Mouse (Mus musculus): ENCODE measurements around the gene Gzmn. TPM values are rescaled to one million over a fixed set of nuclear protein-coding genes. Genes with fewer than 3 reads are reported as not detected.
A peak's percentile ranks its signal among the peaks of the same experiment; 100 is the strongest.
"Not testable (repeated sequence)": the region's sequence is repeated elsewhere in the genome, so short reads cannot be mapped to it uniquely, and the experiment has no call there.

Gene Gzmn
- total and polyA plus RNA-seq, 3 experiments: not detected

- dilution Hi-C loops (cut with MboI; ENCODE audit: extremely low pct_ligation_motif_present, extremely low pct_unique_long_range_greater_than_20kb, low sequenced_read_pairs) (no loop called here), in situ Hi-C loops (cut with MboI; ENCODE audit: low pct_ligation_motif_present, low pct_unique_long_range_greater_than_20kb, low sequenced_read_pairs) (no loop called here)
- H3K4me1 ChIP-seq (ENCODE audit: control insufficient read depth in 1 of 2, insufficient read depth in 2 of 2): no peaks in the 10 kb centered on the region
- no peak overlapping the region for H3K9ac ChIP-seq (ENCODE audit: insufficient read depth, low read depth)
- H3K4me2 ChIP-seq (ENCODE audit: insufficient read depth, low read depth, poor library complexity, severe bottlenecking): no peak overlapping the region
- peaks cover 28% of the 10 kb centered on the region for H3K27me3 ChIP-seq (replicated peaks)
- H3K79me2 ChIP-seq (replicated peaks; ENCODE audit: control insufficient read depth, extremely low read depth, insufficient read depth, poor library complexity, severe bottlenecking): no peaks in the 10 kb centered on the region
- no peaks in the 10 kb centered on the region for H3K9me3 ChIP-seq (replicated peaks; ENCODE audit: low read length)
- DNase-seq (ENCODE audit: extremely low read depth): peak; percentile 18
- H3K36me3 ChIP-seq (replicated peaks in 1 of 2; ENCODE audit: control insufficient read depth in 1 of 2, insufficient read depth in 1 of 2, low read length in 1 of 2): no peaks in the 10 kb centered on the region
- H3K27ac ChIP-seq (ENCODE audit: insufficient read depth, low read depth): no peak overlapping the region
- TF ChIP-seq USF1 (IDR thresholded peaks at IDR 0.05; ENCODE audit: low read depth, low read length): no peak
- TF ChIP-seq NELFE (IDR thresholded peaks at IDR 0.05; ENCODE audit: low read depth, low read length): no peak
- TF ChIP-seq ZKSCAN1 (IDR thresholded peaks at IDR 0.05; ENCODE audit: borderline replicate concordance, low read depth, low read length): no peak
- no peak for TF ChIP-seq IRF4 (IDR thresholded peaks at IDR 0.05; ENCODE audit: low read depth, low read length)
- TF ChIP-seq CTCF (conservative IDR thresholded peaks at IDR 0.05 in 1 of 2, IDR thresholded peaks at IDR 0.05 in 1 of 2; ENCODE audit: low read depth in 2 of 2, low read length in 2 of 2): peak; percentile 18 to 63; a peak in 2 of 4 replicates
- peak; percentile 25 for TF ChIP-seq SMC3 (IDR thresholded peaks at IDR 0.05; ENCODE audit: low read depth, low read length)
- no peak overlapping the region for H3K4me3 ChIP-seq (replicated peaks in 1 of 3; ENCODE audit: low read depth in 2 of 3, low read length in 2 of 3, poor library complexity in 1 of 3)
Measured at GRCm38 (mm10) chr14:56186946-56187345, 12.5 kb upstream of the Gzmn start.

DNA sequence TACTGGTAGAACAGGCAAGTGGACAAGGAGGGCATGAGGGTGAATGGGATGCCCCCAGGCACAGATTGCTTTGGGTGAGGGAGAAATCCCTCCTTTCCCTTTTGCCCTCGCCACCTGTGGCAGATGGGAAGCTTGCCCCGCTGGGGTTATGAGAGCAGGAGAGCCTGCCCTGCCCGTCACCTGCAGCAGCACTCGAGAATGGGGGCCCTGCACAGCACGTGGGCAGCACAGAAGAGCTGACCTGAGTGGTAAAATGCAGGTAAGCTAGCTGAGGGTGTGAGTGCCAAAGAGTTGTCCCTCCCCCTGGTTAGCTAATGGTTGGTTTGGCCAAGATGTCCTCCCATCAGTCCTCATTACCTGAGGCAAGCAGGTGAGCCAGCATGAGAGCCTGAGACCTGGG lies 12.1 kb upstream of the Gzmn start:
- no peaks in the 10 kb centered on the region for H3K79me2 ChIP-seq (replicated peaks; ENCODE audit: control insufficient read depth, extremely low read depth, insufficient read depth, poor library complexity, severe bottlenecking)
- no peak for DNase-seq (ENCODE audit: extremely low read depth)

GRCm38 (mm10) chr14:56177651-56178050 lies 3.3 kb upstream of the Gzmn start:
- H3K79me2 ChIP-seq (replicated peaks; ENCODE audit: control insufficient read depth, extremely low read depth, insufficient read depth, poor library complexity, severe bottlenecking); H3K9ac ChIP-seq (ENCODE audit: insufficient read depth, low read depth); in situ Hi-C loops (cut with MboI; ENCODE audit: low pct_ligation_motif_present, low pct_unique_long_range_greater_than_20kb, low sequenced_read_pairs); H3K9me3 ChIP-seq (replicated peaks; ENCODE audit: low read length); H3K36me3 ChIP-seq (replicated peaks in 1 of 2; ENCODE audit: control insufficient read depth in 1 of 2, insufficient read depth in 1 of 2, low read length in 1 of 2); H3K4me1 ChIP-seq (ENCODE audit: control insufficient read depth in 1 of 2, insufficient read depth in 2 of 2); H3K4me3 ChIP-seq (replicated peaks in 1 of 3; ENCODE audit: low read depth in 2 of 3, low read length in 2 of 3, poor library complexity in 1 of 3); H3K27ac ChIP-seq (ENCODE audit: insufficient read depth, low read depth); dilution Hi-C loops (cut with MboI; ENCODE audit: extremely low pct_ligation_motif_present, extremely low pct_unique_long_range_greater_than_20kb, low sequenced_read_pairs): not testable (repeated sequence)
- DNase-seq (ENCODE audit: extremely low read depth): peak; percentile 53
- Histone ChIP-seq H3K27me3 (replicated peaks) (peaks cover 24% of the 10 kb centered on the region), H3K4me2 (ENCODE audit: insufficient read depth, low read depth, poor library complexity, severe bottlenecking) (peak overlapping the region; percentile 46; the same call in 1 of the 2 replicates)
- TF ChIP-seq SMC3 (IDR thresholded peaks at IDR 0.05; ENCODE audit: low read depth, low read length) (peak; percentile 49), CTCF (conservative IDR thresholded peaks at IDR 0.05 in 1 of 2, IDR thresholded peaks at IDR 0.05 in 1 of 2; ENCODE audit: low read depth in 2 of 2, low read length in 2 of 2) (peak; percentile 40 to 68; a peak in 3 of 4 replicates), RAD21 (IDR thresholded peaks at IDR 0.05; ENCODE audit: low read depth, low read length) (peak; percentile 4)

More for the DNA sequence above, 12.1 kb upstream of the Gzmn start:
- in situ Hi-C loops (cut with MboI; ENCODE audit: low pct_ligation_motif_present, low pct_unique_long_range_greater_than_20kb, low sequenced_read_pairs): no loop called here
- no peak overlapping the region for H3K9ac ChIP-seq (ENCODE audit: insufficient read depth, low read depth)
- H3K4me2 ChIP-seq (ENCODE audit: insufficient read depth, low read depth, poor library complexity, severe bottlenecking): no peak overlapping the region
- H3K27ac ChIP-seq (ENCODE audit: insufficient read depth, low read depth): no peak overlapping the region
- dilution Hi-C loops (cut with MboI; ENCODE audit: extremely low pct_ligation_motif_present, extremely low pct_unique_long_range_greater_than_20kb, low sequenced_read_pairs): no loop called here
- H3K4me1 ChIP-seq (ENCODE audit: control insufficient read depth in 1 of 2, insufficient read depth in 2 of 2): no peaks in the 10 kb centered on the region
- H3K36me3 ChIP-seq (replicated peaks in 1 of 2; ENCODE audit: control insufficient read depth in 1 of 2, insufficient read depth in 1 of 2, low read length in 1 of 2): no peaks in the 10 kb centered on the region
- H3K4me3 ChIP-seq (replicated peaks in 1 of 3; ENCODE audit: low read depth in 2 of 3, low read length in 2 of 3, poor library complexity in 1 of 3): no peak overlapping the region
- no peak for TF ChIP-seq CHD2 (IDR thresholded peaks at IDR 0.05; ENCODE audit: low read length)
- no peak for TF ChIP-seq BHLHE40 (IDR thresholded peaks at IDR 0.05; ENCODE audit: low read depth, low read length)
- no peak for TF ChIP-seq TCF12 (IDR thresholded peaks at IDR 0.05; ENCODE audit: low read depth, low read length)
- no peak for TF ChIP-seq MYC (IDR thresholded peaks at IDR 0.05; ENCODE audit: low read depth, low read length)
- TF ChIP-seq MAZ (IDR thresholded peaks at IDR 0.05; ENCODE audit: low read depth, low read length): no peak
- TF ChIP-seq SMC3 (IDR thresholded peaks at IDR 0.05; ENCODE audit: low read depth, low read length): no peak
- no peak for TF ChIP-seq EP300 (IDR thresholded peaks at IDR 0.05; ENCODE audit: low read length)
- no peak for TF ChIP-seq POLR2A (IDR thresholded peaks at IDR 0.05; ENCODE audit: low read depth, low read length)
- no peak for TF ChIP-seq ETS1 (conservative IDR thresholded peaks at IDR 0.05; ENCODE audit: low read depth, low read length)
- TF ChIP-seq UBTF (IDR thresholded peaks at IDR 0.05; ENCODE audit: low read depth, low read length): no peak
- no peak for TF ChIP-seq TBP (conservative IDR thresholded peaks at IDR 0.05; ENCODE audit: low read depth, low read length)
- TF ChIP-seq JUND (conservative IDR thresholded peaks at IDR 0.05; ENCODE audit: low read depth, low read length): no peak
- TF ChIP-seq ZNF384 (IDR thresholded peaks at IDR 0.05; ENCODE audit: low read depth, low read length): no peak
- TF ChIP-seq ZMIZ1 (IDR thresholded peaks at IDR 0.05; ENCODE audit: low read depth, low read length): no peak
- TF ChIP-seq GABPA (IDR thresholded peaks at IDR 0.05; ENCODE audit: insufficient replicate concordance, low read depth, low read length): no peak
- TF ChIP-seq MAFK (IDR thresholded peaks at IDR 0.05; ENCODE audit: insufficient replicate concordance, low read length): no peak
- TF ChIP-seq KAT2A (IDR thresholded peaks at IDR 0.05; ENCODE audit: insufficient replicate concordance, low read length): no peak
- no peaks in the 10 kb centered on the region for H3K9me3 ChIP-seq (replicated peaks; ENCODE audit: low read length)
- peaks cover 33% of the 10 kb centered on the region for H3K27me3 ChIP-seq (replicated peaks)

Measured in CH12.LX (cell line).